ENCODE assay signal across 9 mouse cellular contexts in genomic region chr17:78562768-78563660, GRCm38 (mm10). TPM values are rescaled to one million over a fixed set of nuclear protein-coding genes. Genes with fewer than 3 reads are reported as not detected.
DNase-seq lines count a peak whose midpoint lies in the region; ATAC-seq lines count a peak whose summit lies in the region.
"Had no signal": no experiment of that assay in that cellular context is flagged by ENCODE, and none has a peak within 500 bp of the region (broad histone marks: within the 10 kb centered on the region; RNA-seq: fewer than 3 reads in every experiment).

No protein-coding gene starts in this region.

- peak; percentile 94 for ATAC-seq in hematopoietic stem cell, adult 5-6 weeks (replicated peaks in 1 of 2; ENCODE audit: insufficient read depth in 1 of 2, low FRiP score in 2 of 2, low TSS enrichment in 1 of 2, low read depth in 1 of 2, poor library complexity in 2 of 2, severe bottlenecking in 2 of 2)
- no peak for ATAC-seq in liver, embryonic 15.5 days (ENCODE audit: insufficient read depth)

- 0 out of 2 replicates have a peak overlapping the region, but pooled peaks have one; percentile 11 for H3K4me2 ChIP-seq in liver, embryonic 15.5 days

- no peak overlapping the region for H3K27ac ChIP-seq in liver, embryonic 15.5 days (replicated peaks)

- WGBS in liver, embryonic 15.5 days (ENCODE audit: insufficient replicate concordance), result 26% methylated on average over 18 of the region's 18 CpGs

- DNase-seq in heart, adult 11 months, result peak; percentile 82
- no peak for DNase-seq in heart, adult 9 months (ENCODE audit: low spot score in 2 of 2)
- peak; percentile 85 for DNase-seq in embryo, embryonic 10 days (ENCODE audit: low spot score)
- no peak for DNase-seq in urinary bladder, postnatal 36 days (ENCODE audit: low spot score in 2 of 2)
- DNase-seq in ovary, adult 18-20 months (ENCODE audit: low spot score), result no peak
- no peak for DNase-seq in layer of hippocampus, adult 9-10 months (ENCODE audit: low spot score)
- DNase-seq: thymus, postnatal 36 days had no signal

- H3K36me3 ChIP-seq in liver, embryonic 15.5 days (replicated peaks), result no peaks in the 10 kb centered on the region

- H3K4me3 ChIP-seq in liver, embryonic 15.5 days (replicated peaks), result no peak overlapping the region

- H3K9me3 ChIP-seq in liver, embryonic 15.5 days (replicated peaks), result no peaks in the 10 kb centered on the region

- H3K9ac ChIP-seq in liver, embryonic 15.5 days, result no peak overlapping the region

- H3K4me1 ChIP-seq in liver, embryonic 15.5 days (replicated peaks), result peaks cover 5% of the 10 kb centered on the region; the same call in 1 of the 2 replicates

- H3K27me3 ChIP-seq in liver, embryonic 15.5 days, result no peaks in the 10 kb centered on the region

RNA-seq across cellular contexts. Expression of gene Vit, which starts 55.1 kb away (rescaled TPM):
- total RNA-seq in hematopoietic stem cell, adult 5-6 weeks (2017), result 0.20 and 0.81 TPM in 2 replicates
- polyA plus RNA-seq in liver, embryonic 15.5 days (2015; fragmentation: Nextera tagmentation; extraction: Ambion mirVana), result 0.06 and 0.08 TPM in 2 replicates

Comparison
In these comparisons a context has a peak if more than half of its experiments do, and no peak if none do; other contexts are left out.
1. DNase-seq: peak in heart, adult 11 months (single experiment) and embryo, embryonic 10 days (single experiment); none in heart, adult 9 months (0 of 2), urinary bladder, postnatal 36 days (0 of 2), ovary, adult 18-20 months (single experiment) and layer of hippocampus, adult 9-10 months (single experiment).